Mouse (Mus musculus) macrophage (primary cell): ENCODE results near the gene Sdr42e1. TPM values are rescaled to one million over a fixed set of nuclear protein-coding genes. Genes with fewer than 3 reads are reported as not detected.

ENCODE experiments used
- H3K27ac ChIP-seq: fragments of 350-480 bp; formaldehyde crosslinking; 2 replicates; pipeline ENCODE4 v1.9.0; 2021
- H3K36me3 ChIP-seq: fragments of 350-480 bp; formaldehyde crosslinking; 2 replicates; pipeline ENCODE4 v1.9.0; 2021; ENCODE audit errors: inconsistent target
- H3K4me3 ChIP-seq: fragments of 350-480 bp; formaldehyde crosslinking; 2 replicates; pipeline ENCODE4 v1.9.0; 2021; ENCODE audit errors: inconsistent target
- H3K79me2 ChIP-seq: fragments of 350-480 bp; formaldehyde crosslinking; 2 replicates; pipeline ENCODE4 v1.9.0; 2021; ENCODE audit errors: inconsistent target
- WGBS: methylation state at CpG from one replicate; pipeline ENCODE4 v1.1.7; 2026; ENCODE audit warnings: inconsistent platforms; ENCODE audit not compliant: missing documents; 5-methylcytosine and 5-hydroxymethylcytosine counted together
- polyA plus RNA-seq: library from polyadenylated mRNA; stranded (reverse); fragments of 250-400 nt; gene quantifications from 3 replicates; pipeline ENCODE4 v1.2.4, GENCODE M21; 2018; ENCODE audit warnings: inconsistent platforms

Sdr42e1 gene
- polyA plus RNA-seq, 1 experiment from 2014 or later: 8.0 TPM

- Histone ChIP-seq H3K27ac (no peak overlapping the region), H3K79me2 (no peaks in the 10 kb centered on the region), H3K36me3 (no peaks in the 10 kb centered on the region), H3K4me3 (no peak overlapping the region)
- 39% methylated on average over 10 of the region's 10 CpGs for WGBS
These were observed 10.5 kb upstream of the Sdr42e1 start for GRCm38 (mm10) chr8:117683925-117684472.

- H3K36me3 ChIP-seq: no peaks in the 10 kb centered on the region
- WGBS: 85% methylated on average over 4 of the region's 4 CpGs
- no peak overlapping the region for H3K27ac ChIP-seq
- H3K79me2 ChIP-seq: no peaks in the 10 kb centered on the region
- no peak overlapping the region for H3K4me3 ChIP-seq
These were observed 5.2 kb upstream of the Sdr42e1 start for GRCm38 (mm10) chr8:117678650-117679049.

GRCm38 (mm10) chr8:117677011-117677410, 3.5 kb upstream of the Sdr42e1 start:
- Histone ChIP-seq H3K4me3 (no peak overlapping the region), H3K79me2 (no peaks in the 10 kb centered on the region), H3K27ac (no peak overlapping the region), H3K36me3 (no peaks in the 10 kb centered on the region)
- WGBS: 89% methylated on average over 8 of the region's 8 CpGs

- WGBS: 82% methylated on average over 9 of the region's 9 CpGs
- no peaks in the 10 kb centered on the region for H3K36me3 ChIP-seq
- H3K4me3 ChIP-seq: no peak overlapping the region
- no peaks in the 10 kb centered on the region for H3K79me2 ChIP-seq
- no peak overlapping the region for H3K27ac ChIP-seq
These were observed 3.0 kb upstream of the Sdr42e1 start for GRCm38 (mm10) chr8:117676460-117676859.

DNA sequence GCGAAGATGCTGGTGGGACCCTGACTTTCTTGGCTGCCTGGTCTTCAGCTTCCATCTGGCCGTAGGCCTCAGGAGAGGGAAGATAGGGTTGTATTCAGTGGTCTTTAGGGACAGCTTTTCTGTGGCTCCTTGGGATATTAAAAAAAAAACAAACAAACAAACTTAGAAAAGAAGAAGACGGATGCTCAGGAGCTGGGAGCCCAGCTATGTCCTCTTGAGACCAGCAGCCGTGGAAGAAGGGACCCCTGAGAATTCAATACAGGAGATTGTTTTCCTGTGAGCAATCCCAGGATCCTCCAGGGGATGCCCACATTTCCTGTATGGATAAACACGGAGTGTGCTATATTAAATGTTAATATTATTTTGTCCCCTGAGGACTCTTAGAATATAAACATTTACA, 1.7 kb upstream of the Sdr42e1 start:
- no peaks in the 10 kb centered on the region for H3K36me3 ChIP-seq
- no peak overlapping the region for H3K27ac ChIP-seq
- H3K4me3 ChIP-seq: no peak overlapping the region
- H3K79me2 ChIP-seq: no peaks in the 10 kb centered on the region
- 96% methylated on average over 5 of the region's 5 CpGs for WGBS

DNA sequence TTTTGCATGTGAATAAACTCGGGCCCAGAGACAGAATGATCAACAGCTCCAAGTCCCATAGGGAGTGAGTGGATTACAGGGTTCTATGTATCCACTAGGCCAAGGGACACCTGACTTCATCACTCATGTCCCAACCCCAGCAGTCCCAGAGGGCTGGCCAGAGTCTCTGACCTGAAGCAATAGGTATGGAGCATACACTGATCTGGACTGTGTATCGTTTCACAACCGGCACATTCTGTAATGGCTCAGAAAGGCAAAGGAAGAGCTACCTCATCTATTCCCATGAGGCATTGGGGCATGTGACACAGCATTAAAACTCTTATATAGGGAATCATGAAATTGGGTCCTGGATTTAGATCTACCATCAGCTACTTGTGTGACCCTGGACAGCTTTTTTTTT, 931 bp downstream of the Sdr42e1 start:
- H3K36me3 ChIP-seq: no peaks in the 10 kb centered on the region
- no peak overlapping the region for H3K4me3 ChIP-seq
- H3K27ac ChIP-seq: no peak overlapping the region
- 90% methylated on average over 3 of the region's 3 CpGs for WGBS
- H3K79me2 ChIP-seq: no peaks in the 10 kb centered on the region

DNA sequence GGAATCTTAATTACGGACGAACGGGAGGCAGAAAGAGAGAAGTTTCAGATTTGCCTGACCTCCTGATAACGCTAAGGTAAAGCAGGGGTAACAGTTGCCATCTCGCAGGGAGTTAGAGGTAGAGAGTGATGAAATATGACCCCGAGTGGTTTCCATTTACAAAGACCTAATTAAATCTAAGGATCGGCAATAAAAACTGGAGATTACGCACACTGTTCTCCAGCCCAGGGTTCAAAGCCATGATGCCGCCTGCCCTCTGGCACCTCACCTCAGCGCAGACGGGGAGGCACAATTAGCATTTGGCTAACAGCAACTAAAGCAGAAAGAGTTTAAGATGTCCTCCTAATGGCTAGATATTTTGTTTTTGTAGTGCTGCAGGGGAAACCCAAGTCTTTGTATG, 3.0 kb downstream of the Sdr42e1 start:
- WGBS: 59% methylated on average over 11 of the region's 11 CpGs
- Histone ChIP-seq H3K79me2 (no peaks in the 10 kb centered on the region), H3K36me3 (no peaks in the 10 kb centered on the region), H3K4me3 (no peak overlapping the region), H3K27ac (no peak overlapping the region)

DNA sequence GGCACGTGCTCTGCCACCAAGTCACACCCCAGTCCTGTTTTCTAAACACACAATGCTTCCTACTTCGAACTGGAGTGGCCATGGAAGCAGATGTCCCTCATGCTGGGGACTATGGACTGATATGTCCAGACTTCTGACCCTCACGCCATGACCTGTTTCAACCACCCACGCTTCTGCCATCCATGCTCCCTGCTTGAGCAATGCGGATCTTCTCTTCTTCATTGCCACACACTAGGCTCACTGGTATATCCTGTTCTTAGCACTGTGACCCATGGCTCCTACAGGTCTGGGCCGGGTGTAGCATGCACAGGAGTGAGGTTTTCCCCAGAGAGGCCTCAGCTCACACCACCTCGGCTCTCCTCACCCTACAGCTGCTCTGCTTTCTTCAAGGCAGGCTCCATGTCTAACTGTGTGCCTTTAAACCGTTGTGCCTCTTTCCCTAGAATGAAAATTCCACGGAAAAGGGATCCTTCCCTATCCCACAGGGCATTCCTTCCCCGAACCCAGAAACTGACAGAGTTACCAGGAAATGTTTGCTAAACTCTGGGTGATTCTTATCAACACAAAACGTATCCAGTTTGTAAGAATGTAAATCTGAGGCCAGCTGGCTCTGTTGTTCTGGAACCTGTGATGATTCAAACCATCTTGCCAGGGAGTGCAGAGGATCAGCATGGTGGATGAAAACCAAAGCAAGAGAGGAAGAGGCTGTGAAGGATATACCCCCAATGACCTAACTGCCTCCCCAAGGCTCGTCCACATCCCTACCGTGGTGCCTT, 6.0 kb downstream of the Sdr42e1 start:
- H3K36me3 ChIP-seq: peaks cover 11% of the 10 kb centered on the region; the same call in 1 of the 2 replicates
- WGBS: 88% methylated on average over 13 of the region's 13 CpGs
- no peak overlapping the region for H3K4me3 ChIP-seq
- no peaks in the 10 kb centered on the region for H3K79me2 ChIP-seq
- no peak overlapping the region for H3K27ac ChIP-seq

DNA sequence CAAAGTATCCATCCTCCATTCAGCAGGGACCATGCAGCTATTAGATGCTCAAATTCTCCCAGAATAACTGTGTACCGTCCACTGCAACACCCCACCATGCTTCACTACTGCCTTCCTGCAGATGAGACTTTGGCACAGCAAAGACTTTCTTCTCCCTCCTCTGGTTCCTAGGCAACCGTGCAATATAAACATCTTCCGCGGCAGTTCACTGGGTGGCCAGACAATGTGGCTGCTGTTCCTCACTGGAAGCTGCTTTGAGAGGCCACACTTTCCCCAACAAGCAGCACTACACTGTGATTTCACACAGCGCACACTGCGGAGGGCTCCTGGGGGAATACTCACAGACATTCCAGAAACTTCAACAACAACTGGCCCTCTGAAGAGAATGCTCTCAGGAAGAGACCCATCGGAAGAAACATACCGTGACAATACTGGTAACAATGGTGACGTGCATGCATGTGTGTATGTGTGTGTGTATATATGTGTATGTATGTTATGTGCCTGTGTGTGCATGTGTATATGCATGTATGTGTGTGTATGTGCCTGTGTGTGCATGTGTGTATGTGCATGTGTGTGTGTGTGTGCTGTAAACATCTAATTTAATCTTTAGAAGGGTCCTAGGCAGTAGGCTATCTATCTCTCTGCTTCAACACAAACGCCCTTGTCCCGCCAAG, 13.0 kb downstream of the Sdr42e1 start:
- peaks cover 11% of the 10 kb centered on the region; the same call in 1 of the 2 replicates for H3K36me3 ChIP-seq
- no peak overlapping the region for H3K27ac ChIP-seq
- no peak overlapping the region for H3K4me3 ChIP-seq
- H3K79me2 ChIP-seq: no peaks in the 10 kb centered on the region
- WGBS: 59% methylated on average over 11 of the region's 11 CpGs

DNA sequence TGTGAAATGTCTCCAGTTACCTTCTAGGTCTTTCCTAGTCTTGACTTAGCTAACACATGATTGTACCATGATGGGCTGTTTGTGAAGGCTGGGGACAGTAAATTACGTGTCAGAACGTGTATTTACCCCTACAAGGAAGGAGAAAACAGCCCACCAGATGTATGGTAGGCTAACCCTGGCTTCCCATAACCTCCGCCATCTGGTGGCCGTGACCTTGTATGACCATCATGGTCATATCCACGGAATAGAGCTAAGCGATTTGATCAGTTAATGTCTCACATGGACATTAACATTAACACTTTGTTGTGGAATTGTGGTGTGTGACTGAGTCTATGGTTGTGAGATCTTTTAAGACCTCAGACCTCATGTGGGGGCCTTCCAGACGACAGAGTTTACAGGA, 14.5 kb downstream of the Sdr42e1 start:
- no peak overlapping the region for H3K4me3 ChIP-seq
- H3K27ac ChIP-seq: no peak overlapping the region
- no peaks in the 10 kb centered on the region for H3K79me2 ChIP-seq
- WGBS: 65% methylated on average over 7 of the region's 7 CpGs
- H3K36me3 ChIP-seq: peaks cover 11% of the 10 kb centered on the region; the same call in 1 of the 2 replicates

DNA sequence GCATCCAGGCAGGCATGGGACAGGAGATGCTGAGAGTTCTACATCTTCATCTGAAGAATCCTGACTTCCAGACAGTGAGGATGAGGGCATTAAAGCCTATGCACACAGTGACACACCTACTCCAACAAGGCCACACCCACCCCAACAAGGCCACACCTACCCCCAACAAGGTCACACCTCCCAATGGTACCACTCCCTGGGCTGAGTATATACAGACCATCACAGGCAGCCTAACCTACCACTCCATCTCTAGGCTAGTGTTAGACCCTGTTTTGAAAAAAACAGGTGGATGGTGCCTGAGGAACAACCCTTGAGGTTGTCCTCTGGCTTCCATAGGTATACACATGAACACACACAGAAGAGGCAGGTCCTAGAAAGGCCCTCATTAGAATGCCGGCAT, 21.2 kb downstream of the Sdr42e1 start:
- Histone ChIP-seq H3K4me3 (no peak overlapping the region), H3K36me3 (no peaks in the 10 kb centered on the region), H3K27ac (no peak overlapping the region), H3K79me2 (no peaks in the 10 kb centered on the region)
- WGBS: 100% methylated on average over 1 of the region's 1 CpGs

DNA sequence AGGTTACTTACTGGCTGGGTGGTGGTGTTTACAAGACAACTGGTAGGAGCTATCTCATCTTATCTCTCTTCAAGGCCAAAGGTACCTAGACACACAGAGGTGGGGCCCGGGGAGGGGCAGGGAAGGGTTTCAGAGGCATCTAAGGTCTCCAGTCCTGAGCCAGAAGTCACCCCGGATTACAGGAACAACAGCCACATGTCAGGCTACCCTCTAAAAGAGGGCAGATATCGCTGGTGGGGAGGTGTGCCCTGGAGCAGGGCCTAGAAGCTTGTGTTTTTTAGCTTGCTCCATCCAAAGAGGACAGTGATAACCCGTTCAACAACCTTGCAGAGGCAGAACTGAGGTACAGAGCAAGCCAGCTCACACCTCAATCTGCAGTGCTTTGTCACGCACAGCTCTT, 27.0 kb downstream of the Sdr42e1 start:
- Histone ChIP-seq H3K27ac (no peak overlapping the region), H3K36me3 (no peaks in the 10 kb centered on the region), H3K4me3 (no peak overlapping the region), H3K79me2 (no peaks in the 10 kb centered on the region)
- 78% methylated on average over 5 of the region's 5 CpGs for WGBS

DNA sequence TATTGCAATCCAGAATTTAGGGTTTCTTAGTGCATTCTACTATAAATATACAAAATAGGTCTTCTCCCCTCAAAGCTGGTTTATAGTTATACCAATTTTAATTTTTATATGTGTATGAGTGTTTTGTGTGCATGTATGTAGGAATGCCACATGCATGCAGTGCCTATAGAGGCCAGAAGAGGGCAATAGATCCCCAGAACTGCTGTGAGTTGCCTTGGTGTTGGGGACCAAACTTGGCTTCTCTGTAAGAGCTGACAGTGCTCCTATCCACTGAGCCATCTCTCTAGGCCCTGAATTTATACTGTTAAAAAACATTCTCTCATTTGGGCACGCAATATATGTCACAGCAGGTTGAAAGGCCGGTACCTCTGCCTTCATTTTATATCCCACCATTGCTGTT, 27.5 kb downstream of the Sdr42e1 start:
- H3K27ac ChIP-seq: no peak overlapping the region
- H3K79me2 ChIP-seq: no peaks in the 10 kb centered on the region
- no peaks in the 10 kb centered on the region for H3K36me3 ChIP-seq
- no peak overlapping the region for H3K4me3 ChIP-seq
- WGBS: 44% methylated on average over 2 of the region's 2 CpGs

DNA sequence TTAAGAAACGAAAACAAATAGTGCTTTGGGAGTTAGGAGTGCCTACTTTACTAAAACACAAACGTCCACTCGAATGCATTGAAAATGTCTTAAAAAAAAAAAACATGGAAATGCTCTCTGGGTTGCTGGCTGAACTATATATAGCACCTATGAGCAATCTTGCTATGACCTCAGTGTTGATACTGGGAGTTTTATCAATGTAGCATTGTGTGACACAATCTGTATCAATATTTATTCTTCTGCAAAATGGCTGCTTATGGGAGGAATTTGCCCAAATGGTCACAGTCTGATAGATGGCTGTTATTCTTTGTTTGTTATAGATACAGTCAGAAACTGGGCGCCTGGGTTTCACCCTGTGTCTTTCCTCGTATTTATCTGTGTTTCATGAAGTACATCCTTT, 28.0 kb downstream of the Sdr42e1 start:
- no peak overlapping the region for H3K27ac ChIP-seq
- 78% methylated on average over 5 of the region's 5 CpGs for WGBS
- H3K4me3 ChIP-seq: no peak overlapping the region
- H3K36me3 ChIP-seq: no peaks in the 10 kb centered on the region
- H3K79me2 ChIP-seq: no peaks in the 10 kb centered on the region

DNA sequence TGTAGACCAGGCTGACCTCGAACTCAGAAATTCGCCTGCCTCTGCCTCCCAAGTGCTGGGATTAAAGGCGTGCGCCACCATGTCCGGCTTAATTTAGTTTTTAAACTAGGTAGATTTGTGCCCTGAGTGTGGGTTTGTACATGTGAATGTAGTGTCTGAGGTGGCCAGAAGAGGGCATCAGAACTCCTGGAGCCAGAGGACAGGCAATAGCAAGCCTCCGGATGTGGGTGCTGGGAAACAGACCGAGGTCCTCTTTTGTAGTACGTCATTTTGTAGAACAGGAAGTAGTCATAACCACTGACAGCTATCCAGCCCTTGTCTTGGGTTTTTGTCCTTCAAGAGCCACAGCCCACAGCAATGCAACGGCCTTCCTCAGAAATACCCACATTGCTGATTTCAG, 33.9 kb downstream of the Sdr42e1 start:
- WGBS: 71% methylated on average over 9 of the region's 9 CpGs
- Histone ChIP-seq H3K79me2 (no peaks in the 10 kb centered on the region), H3K36me3 (peaks cover 29% of the 10 kb centered on the region), H3K27ac (no peak overlapping the region), H3K4me3 (no peak overlapping the region)
